Mouse (Mus musculus): ENCODE measurements around the gene Csnk2a1.

GRCm38 (mm10) chr2:152194586-152194985, 32.1 kb upstream of the Csnk2a1 start:
- TF ChIP-seq EP300 (IDR thresholded peaks at IDR 0.05; ENCODE audit: low read depth), result peak; percentile 44; the same call in 1 of the 2 replicates
- TF ChIP-seq CTCF (IDR thresholded peaks at IDR 0.05; ENCODE audit: low read depth), result no peak
